Mouse (Mus musculus): Measurements from ENCODE around the gene Rhot1. TPM values are rescaled to one million over a fixed set of nuclear protein-coding genes. Genes with fewer than 3 reads are reported as not detected.
A peak's percentile ranks its signal among the peaks of the same experiment; 100 is the strongest.
"Not testable (repeated sequence)": the region's sequence is repeated elsewhere in the genome, so short reads cannot be mapped to it uniquely, and the experiment has no call there.

The Rhot1 gene
- 10 to 100 TPM; 56.5 to 69.3 TPM for total RNA-seq (2021)
- long read RNA-seq, experiment 1, full-length matches to known transcripts: 95 of 121 reads
- long read RNA-seq, experiment 1, partial matches to known transcripts: 20 of 121 reads
- long read RNA-seq, experiment 1, other reads (novel, unspliced or antisense): 6 of 121 reads
- long read RNA-seq, experiment 2, full-length matches to known transcripts: 59 of 67 reads
- long read RNA-seq, experiment 2, partial matches to known transcripts: 2 of 67 reads
- long read RNA-seq, experiment 2, other reads (novel, unspliced or antisense): 6 of 67 reads

DNA sequence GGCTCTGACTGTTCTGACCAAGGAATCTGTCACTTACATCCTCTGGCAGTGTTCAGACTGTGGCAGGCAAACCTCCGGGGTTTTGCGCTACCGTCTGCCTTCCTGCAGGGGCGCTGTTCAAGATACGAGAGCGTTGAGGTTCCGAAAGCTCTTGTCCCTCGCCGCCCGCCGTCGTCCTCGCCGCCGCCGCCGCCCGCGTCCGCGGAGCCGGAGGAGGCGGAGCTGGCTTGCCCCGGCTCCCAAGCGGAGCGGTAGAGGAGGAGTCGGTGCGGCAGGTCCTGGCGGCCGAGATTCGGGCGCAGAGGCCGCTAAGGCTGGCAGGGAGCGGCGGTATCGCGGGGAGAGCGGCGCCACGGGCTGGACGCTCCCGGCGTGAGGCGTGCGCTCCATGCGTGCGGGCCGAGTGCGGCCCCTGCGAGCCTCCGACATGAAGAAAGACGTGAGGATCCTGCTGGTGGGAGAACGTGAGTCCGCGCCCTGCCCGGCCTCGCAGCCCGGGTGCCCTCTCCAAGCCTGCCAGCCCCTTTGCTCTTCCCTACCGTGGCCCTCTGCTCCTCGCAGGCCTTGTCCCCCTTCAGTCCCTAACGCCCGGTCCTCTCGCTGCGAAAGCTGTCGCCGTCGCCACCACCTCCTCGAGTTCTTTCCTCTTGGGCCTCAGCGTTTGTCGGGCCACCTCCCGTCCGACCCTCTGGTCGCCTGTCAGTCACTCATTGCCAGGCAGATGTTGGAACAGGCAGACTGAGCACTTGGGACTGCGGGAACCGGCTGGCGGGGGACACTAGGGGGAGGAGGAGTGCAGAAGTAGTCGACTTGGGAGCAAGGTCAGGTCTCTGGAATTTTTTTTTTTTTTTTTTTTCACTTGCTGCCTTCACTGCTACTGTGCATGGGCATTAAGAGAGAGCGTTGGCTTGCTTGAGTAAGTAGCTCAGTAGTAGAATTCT lies at the start of gene Rhot1:
Gene Rhot1, plus strand, starts transcription at position 160 of the 941 bp plus-strand sequence.
- DNase-seq: peak; percentile 99

- no peak for DNase-seq
These were observed 47.8 kb upstream of the Rhot1 start for GRCm38 (mm10) chr11:80161041-80161440.

- no peak for DNase-seq
These were observed 45.3 kb upstream of the Rhot1 start for GRCm38 (mm10) chr11:80163362-80164116.

DNA sequence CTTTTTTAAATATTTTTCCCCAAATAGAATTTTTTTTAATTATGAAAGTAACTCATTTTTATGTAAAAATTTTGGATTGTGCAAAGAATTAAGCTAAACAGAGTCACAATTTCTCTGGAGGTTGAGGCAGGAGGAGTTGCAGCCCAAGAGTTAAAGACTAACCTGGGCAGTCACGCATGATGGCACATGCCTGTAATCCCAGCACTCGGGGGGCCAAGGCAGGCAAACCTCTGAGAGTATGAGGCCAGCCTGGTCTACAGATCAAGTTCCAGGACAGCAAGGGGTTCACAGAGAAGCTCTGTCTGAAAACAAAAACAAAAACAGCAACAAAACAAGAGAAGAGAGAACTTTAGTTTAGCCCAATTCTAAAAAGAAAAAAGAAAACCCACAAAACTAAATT lies 44.6 kb upstream of the Rhot1 start:
- no peak for DNase-seq

DNA sequence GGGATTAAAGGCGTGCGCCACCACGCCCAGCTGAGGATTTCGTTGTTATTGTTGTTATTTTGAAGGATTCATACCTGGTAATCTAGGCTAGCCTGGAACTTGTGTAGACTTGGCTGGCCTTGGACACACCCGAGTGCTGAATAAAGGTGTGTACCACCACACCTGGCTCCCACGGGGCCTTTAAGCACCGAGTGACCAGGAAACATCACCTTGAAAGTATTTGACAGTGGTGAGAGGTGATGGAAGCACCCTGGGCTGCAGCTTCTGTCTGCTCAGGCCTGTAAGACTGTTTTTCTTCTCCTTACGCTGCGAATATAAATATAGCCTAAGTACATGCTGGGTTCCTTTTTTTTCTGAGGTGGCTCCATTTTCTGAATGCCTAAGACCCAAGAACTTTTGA lies 40.7 kb upstream of the Rhot1 start:
- DNase-seq: no peak

GRCm38 (mm10) chr11:80168611-80169249 lies 40.1 kb upstream of the Rhot1 start:
- no peak for DNase-seq

DNA sequence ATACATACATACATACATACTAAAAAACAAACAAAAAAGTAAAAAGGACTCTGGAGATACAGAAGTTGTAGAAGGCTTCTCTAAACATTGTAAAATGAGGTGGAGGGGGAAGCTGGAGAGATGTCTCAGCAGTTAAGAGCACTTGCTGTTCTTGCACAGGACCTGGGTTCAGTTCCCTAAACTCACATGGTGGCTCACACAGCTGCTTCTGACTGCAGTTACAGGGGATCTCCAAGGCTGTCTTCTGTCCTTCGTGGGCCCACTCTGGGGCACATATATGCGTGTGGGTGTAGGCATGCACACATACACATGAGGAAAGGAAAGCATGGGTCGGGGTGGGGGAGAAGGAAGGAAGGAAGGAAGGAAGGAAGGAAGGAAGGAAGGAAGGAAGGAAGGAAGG lies 39.2 kb upstream of the Rhot1 start:
- no peak for DNase-seq

DNA sequence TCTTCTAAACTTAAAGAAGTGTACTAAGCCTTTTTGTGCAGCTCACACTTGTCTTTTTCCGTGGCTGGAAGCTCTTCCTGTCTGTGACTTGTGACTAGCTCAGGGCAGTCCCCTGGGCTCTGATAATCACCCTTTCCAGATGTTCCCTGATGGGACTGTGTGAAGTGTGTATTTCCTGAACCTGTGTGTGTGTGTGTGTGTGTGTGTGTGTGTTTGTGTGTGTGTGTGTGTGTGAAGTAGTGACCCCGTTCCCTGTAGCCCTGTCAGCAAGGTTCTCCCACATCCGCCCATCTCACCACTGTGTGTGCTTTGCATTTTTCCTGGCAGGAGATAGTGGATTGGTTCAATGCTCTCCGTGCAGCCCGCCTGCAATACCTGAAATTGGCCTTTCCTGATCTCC lies 38.5 kb upstream of the Rhot1 start:
- no peak for DNase-seq

- DNase-seq: peak; percentile 73
These were observed 36.9 kb upstream of the Rhot1 start for GRCm38 (mm10) chr11:80171884-80172283.

- DNase-seq: no peak
These were observed 34.7 kb upstream of the Rhot1 start for GRCm38 (mm10) chr11:80173963-80174670.

DNA sequence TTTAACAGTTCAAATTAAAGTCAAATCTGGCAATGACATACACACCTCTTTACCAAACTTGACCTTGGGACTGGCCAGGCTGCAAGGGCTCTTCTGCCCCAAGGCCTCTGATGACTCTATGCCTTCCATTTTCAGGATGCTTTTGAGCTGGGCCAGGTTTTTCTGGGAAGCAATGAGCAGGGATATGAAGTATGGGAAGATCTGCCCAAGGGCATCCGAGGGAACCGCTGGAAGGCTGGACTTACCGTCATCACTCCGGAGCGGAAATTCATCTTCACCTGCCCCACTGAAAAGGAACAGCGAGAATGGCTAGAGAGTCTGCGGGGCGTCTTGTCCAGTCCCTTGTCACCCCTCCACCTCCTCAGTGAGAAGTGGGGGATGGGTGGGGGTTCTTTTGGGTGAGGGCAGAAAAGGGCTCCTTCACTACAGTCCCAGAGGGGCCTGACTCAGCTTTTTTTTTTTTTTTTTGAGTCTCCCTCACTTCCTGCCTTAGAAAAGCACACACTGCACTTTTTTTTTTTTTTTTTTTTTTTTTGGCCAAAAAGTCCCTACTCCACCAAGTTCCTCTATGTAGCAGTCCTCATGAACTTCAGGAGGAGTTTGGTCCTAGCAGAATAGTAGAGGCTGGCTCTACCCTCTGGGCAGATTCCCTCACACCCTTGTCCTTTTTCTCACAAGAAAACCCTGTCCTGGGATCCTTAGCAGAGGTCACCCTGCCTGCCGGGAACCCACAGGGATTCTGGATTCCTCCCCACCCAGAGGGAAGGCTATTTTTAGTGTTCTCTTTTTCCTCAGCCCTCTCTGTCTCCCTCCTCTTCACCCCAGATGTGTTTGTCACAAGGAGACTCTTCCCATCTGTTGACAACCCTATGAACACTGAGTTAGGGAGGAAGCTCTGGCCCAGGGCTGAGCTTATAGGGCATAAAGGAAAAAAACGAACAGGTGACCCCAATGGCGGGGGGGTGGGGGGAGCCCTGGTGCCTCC lies 31.6 kb upstream of the Rhot1 start:
- peak; percentile 28 for DNase-seq

GRCm38 (mm10) chr11:80178316-80178715 lies 30.5 kb upstream of the Rhot1 start:
- no peak for DNase-seq

GRCm38 (mm10) chr11:80181021-80181749 lies 27.6 kb upstream of the Rhot1 start:
- DNase-seq: no peak

DNA sequence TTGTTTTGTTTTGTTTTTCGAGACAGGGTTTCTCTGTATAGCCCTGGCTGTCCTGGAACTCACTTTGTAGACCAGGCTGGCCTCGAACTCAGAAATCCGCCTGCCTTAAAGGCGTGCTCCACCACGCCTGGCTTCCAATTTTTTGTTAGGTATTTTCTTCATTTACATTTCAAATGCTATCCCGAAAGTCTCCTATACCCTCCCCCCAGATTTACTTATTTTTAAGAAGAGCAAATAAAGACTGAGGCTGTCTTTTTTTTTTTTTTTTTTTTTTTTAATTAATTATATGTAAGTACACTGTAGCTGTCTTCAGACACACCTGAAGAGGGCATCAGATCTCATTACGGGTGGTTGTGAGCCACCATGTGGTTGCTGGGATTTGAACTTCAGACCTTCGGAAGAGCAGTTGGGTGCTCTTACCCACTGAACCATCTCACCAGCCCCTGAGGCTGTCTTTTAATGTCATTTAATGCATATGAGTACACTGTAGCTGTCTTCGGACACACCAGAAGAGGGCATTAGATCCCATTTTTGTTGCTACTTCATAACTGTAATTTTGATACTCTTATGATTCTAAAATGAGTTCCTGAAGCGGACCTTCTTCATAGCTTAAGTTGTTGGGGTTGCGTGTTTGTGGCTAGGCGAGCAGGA lies 25.6 kb upstream of the Rhot1 start:
- not testable (repeated sequence) for DNase-seq

DNA sequence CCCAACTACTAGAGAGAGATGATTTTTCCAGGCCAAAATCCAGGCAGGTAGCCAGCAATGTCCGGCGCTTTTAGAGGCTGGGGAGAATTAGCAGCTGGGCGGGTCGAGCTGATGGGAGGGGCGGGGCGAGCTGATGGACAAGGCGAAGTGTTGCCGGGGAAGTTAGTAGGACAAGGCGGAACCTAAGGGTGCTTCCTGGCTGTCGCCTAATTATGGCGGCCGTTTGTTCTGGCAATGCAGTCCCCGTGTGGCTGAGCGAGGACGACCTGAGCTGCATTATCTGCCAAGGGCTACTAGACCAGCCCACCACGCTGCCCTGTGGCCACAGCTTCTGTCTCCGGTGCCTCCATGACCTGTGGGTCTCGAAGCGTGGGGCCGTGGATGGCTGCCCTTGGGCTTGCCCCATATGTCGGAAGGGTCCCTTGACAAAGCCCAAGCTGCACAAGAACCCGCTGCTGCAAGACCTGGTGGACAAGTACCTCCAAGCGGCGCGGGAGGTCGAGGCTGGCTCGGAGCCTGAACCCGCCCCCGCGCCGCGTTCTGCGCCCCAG lies 25.0 kb upstream of the Rhot1 start, which contains the start of gene Rnf135:
Gene Rnf135, plus strand, starts transcription at position 147 of the 551 bp plus-strand sequence.
- DNase-seq: peak; percentile 96

DNA sequence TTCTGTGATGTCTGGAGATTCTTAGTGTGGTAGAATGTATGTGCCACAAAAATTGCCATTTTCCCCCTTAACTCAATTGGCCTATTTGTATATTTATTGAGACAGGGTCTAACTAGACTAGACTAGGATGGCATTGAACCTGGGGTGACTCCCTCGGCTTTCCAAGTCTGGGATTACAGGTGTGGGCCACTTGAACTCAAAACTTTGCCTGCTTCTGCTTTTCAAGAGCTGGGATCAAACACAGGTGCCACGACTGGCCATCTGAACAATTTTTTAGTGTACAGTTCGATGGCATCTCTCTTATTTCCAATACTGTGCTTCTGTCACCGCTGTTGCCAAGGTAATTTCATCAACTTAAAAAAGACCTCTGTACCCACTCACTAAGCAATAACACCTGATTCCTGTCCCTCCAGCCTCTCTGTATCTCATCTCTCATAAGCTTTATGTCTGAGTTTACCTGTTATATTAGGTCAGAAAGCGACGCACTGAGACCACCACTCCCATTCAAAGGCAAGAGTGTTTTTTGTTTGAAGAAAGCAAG lies 24.2 kb upstream of the Rhot1 start:
- no peak for DNase-seq

- not testable (repeated sequence) for DNase-seq
These were observed 23.3 kb upstream of the Rhot1 start for GRCm38 (mm10) chr11:80185441-80185976.

DNA sequence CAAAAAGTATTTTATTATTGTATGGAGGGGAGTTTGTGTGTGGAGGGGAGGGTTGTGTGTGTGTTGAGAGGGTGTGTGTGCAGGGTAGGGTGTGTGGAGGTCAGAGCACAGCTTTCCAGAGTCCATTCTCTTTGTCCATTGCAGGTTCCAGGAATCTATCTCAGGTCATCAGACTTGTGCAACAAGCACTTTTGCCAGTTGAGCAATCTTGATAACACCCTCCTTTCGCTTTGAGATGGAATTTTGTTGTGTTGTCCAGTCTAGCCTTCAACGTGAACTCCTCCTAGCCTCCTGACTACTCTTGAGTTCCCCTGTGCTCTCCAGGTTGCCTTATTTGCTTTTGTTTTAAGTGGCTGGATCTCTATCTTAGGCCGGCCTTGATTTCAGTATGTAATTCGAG lies 18.5 kb upstream of the Rhot1 start:
- no peak for DNase-seq
